Mouse (Mus musculus): ENCODE data around the gene Cdc42ep4.

GRCm38 (mm10) chr11:113785406-113786171 is 33.9 kb upstream of the Cdc42ep4 start:
- TF ChIP-seq CTCF (IDR thresholded peaks at IDR 0.05; ENCODE audit: control insufficient read depth, insufficient read depth, low read length) (no peak), POLR2A (IDR thresholded peaks at IDR 0.05; ENCODE audit: borderline replicate concordance, control insufficient read depth, low read depth, low read length) (no peak)

Data from bone marrow, adult 2 months (tissue).